In genomic region chr2:58159880-58160279, GRCm38 (mm10) we compare ENCODE assay signal across 9 mouse cellular contexts. TPM values are rescaled to one million over a fixed set of nuclear protein-coding genes. Genes with fewer than 3 reads are reported as not detected.
A peak's percentile ranks its signal among the peaks of the same experiment; 100 is the strongest.
DNase-seq lines count a peak whose midpoint lies in the region; ATAC-seq and TF ChIP-seq lines count a peak whose summit lies in the region.
"Had no signal": no experiment of that assay in that cellular context is flagged by ENCODE, and none has a peak within 500 bp of the region (broad histone marks: within the 10 kb centered on the region; RNA-seq: fewer than 3 reads in every experiment).

No protein-coding gene starts in this region.

- peak overlapping the region; percentile 28 for H3K4me3 ChIP-seq in liver, embryonic 11.5 days (ENCODE audit: low read depth, low read length)
- H3K4me3 ChIP-seq in myocyte, result no peak overlapping the region
- H3K4me3 ChIP-seq: hindbrain, embryonic 12.5 days had no signal

- no peak overlapping the region for H3K9ac ChIP-seq in liver, embryonic 11.5 days (ENCODE audit: low read depth, low read length)
- H3K9ac ChIP-seq: hindbrain, embryonic 12.5 days had no signal

- no peaks in the 10 kb centered on the region for H3K9me3 ChIP-seq in liver, embryonic 11.5 days (ENCODE audit: control insufficient read depth, low read length)
- H3K9me3 ChIP-seq: hindbrain, embryonic 12.5 days had no signal

- no peak overlapping the region for H3ac ChIP-seq in myocyte (ENCODE audit: control insufficient read depth, insufficient read length)

- TF ChIP-seq POLR2A in myocyte (IDR thresholded peaks at IDR 0.05; ENCODE audit: insufficient read length, low read depth), result no peak

- DNase-seq in kidney, adult 9 months, result peak; percentile 36
- no peak for DNase-seq in kidney, postnatal 10 days
- no peak for DNase-seq in liver, embryonic 11.5 days (ENCODE audit: low spot score)
- peak; percentile 78 for DNase-seq in thymus, postnatal 25 days
- no peak for DNase-seq in yolk sac, embryonic 10.5 days (ENCODE audit: low spot score)
- DNase-seq in cerebellum, adult 9-11 months, result no peak
- no peak for DNase-seq in gastrocnemius, postnatal 10 days

- H3K79me2 ChIP-seq in myocyte (ENCODE audit: control insufficient read depth, insufficient read depth), result no peaks in the 10 kb centered on the region

- no peaks in the 10 kb centered on the region for H3K4me1 ChIP-seq in liver, embryonic 11.5 days (replicated peaks; ENCODE audit: control insufficient read depth, insufficient read depth, low read length)
- H3K4me1 ChIP-seq: hindbrain, embryonic 12.5 days had no signal

- no peaks in the 10 kb centered on the region for H3K27me3 ChIP-seq in liver, embryonic 11.5 days (replicated peaks; ENCODE audit: control insufficient read depth, insufficient read depth, low read length)
- no peaks in the 10 kb centered on the region for H3K27me3 ChIP-seq in myocyte (ENCODE audit: control insufficient read depth, insufficient read depth, insufficient read length)
- H3K27me3 ChIP-seq: hindbrain, embryonic 12.5 days had no signal

- no peak for ATAC-seq in liver, embryonic 11.5 days (replicated peaks; ENCODE audit: low FRiP score)

- H3K36me3 ChIP-seq in liver, embryonic 11.5 days (ENCODE audit: control insufficient read depth, insufficient read depth, low read length), result no peaks in the 10 kb centered on the region
- no peaks in the 10 kb centered on the region for H3K36me3 ChIP-seq in myocyte (ENCODE audit: control insufficient read depth, insufficient read depth)
- H3K36me3 ChIP-seq: hindbrain, embryonic 12.5 days had no signal

- WGBS in liver, embryonic 11.5 days, result 62% methylated on average over 13 of the region's 13 CpGs

- H3K27ac ChIP-seq in liver, embryonic 11.5 days (ENCODE audit: low read depth, low read length), result no peak overlapping the region
- H3K27ac ChIP-seq: hindbrain, embryonic 12.5 days had no signal

- peak overlapping the region; percentile 55 for H3K4me2 ChIP-seq in liver, embryonic 11.5 days
- H3K4me2 ChIP-seq in myocyte (ENCODE audit: low read depth), result no peak overlapping the region
- H3K4me2 ChIP-seq: hindbrain, embryonic 12.5 days had no signal

TF ChIP-seq in myocyte, 11 proteins besides CTCF, POLR2A, EP300 and RAD21:
- peak; percentile 64 for TF ChIP-seq USF1 (IDR thresholded peaks at IDR 0.05; ENCODE audit: low read depth)
- no peak for TF ChIP-seq MAX (IDR thresholded peaks at IDR 0.05; ENCODE audit: low read depth)
- no peak for TF ChIP-seq TCF12 (IDR thresholded peaks at IDR 0.05; ENCODE audit: insufficient read depth, poor library complexity, severe bottlenecking)
- TF ChIP-seq POLR2AphosphoS2 (IDR thresholded peaks at IDR 0.05; ENCODE audit: insufficient read length, low read depth), result no peak
- no peak for TF ChIP-seq REST (IDR thresholded peaks at IDR 0.05; ENCODE audit: insufficient read depth, insufficient read length)
- no peak for TF ChIP-seq CEBPB (IDR thresholded peaks at IDR 0.05; ENCODE audit: insufficient read depth, poor library complexity, severe bottlenecking)

RNA-seq across cellular contexts. Expression of gene Cytip, which starts 35.5 kb away (rescaled TPM):
- polyA plus RNA-seq in liver, embryonic 11.5 days (2014; fragmentation: Nextera tagmentation; extraction: Ambion mirVana), result 1.9 and 2.0 TPM in 2 replicates
- 0.05 TPM for polyA plus RNA-seq in myocyte (2012; fragmentation: generic; extraction: Trizol)
- under 1 TPM; 0.19 to 0.43 TPM for total RNA-seq in gastrocnemius, postnatal 10 days (2021)

Comparison
In these comparisons a context has a peak if more than half of its experiments do, and no peak if none do; other contexts are left out.
1. DNase-seq: peak in kidney, adult 9 months (single experiment) and thymus, postnatal 25 days (single experiment); none in kidney, postnatal 10 days (single experiment), liver, embryonic 11.5 days (single experiment), yolk sac, embryonic 10.5 days (single experiment), cerebellum, adult 9-11 months (single experiment) and gastrocnemius, postnatal 10 days (single experiment).